Mouse (Mus musculus): ENCODE data around the gene Klf13.

The Klf13 gene

GRCm38 (mm10) chr7:63949176-63949575 is 10.5 kb upstream of the Klf13 start:
- no peak for DNase-seq (ENCODE audit: low read depth, low spot score)

- no peak for DNase-seq (ENCODE audit: low read depth, low spot score)
Measured at GRCm38 (mm10) chr7:63947514-63948487, 9.1 kb upstream of the Klf13 start.

GRCm38 (mm10) chr7:63943946-63944345 is 5.2 kb upstream of the Klf13 start:
- no peak for DNase-seq (ENCODE audit: low read depth, low spot score)

GRCm38 (mm10) chr7:63941501-63941900 is 2.8 kb upstream of the Klf13 start:
- no peak for DNase-seq (ENCODE audit: low read depth, low spot score)

- no peak for DNase-seq (ENCODE audit: low read depth, low spot score)
Measured at GRCm38 (mm10) chr7:63941050-63941449, 2.3 kb upstream of the Klf13 start.

GRCm38 (mm10) chr7:63940321-63940720 is 1.6 kb upstream of the Klf13 start:
- no peak for DNase-seq (ENCODE audit: low read depth, low spot score)

GRCm38 (mm10) chr7:63939397-63939951 is 759 bp upstream of the Klf13 start:
- DNase-seq (ENCODE audit: low read depth, low spot score): no peak

GRCm38 (mm10) chr7:63938066-63938913 is 425 bp downstream of the Klf13 start:
- DNase-seq (ENCODE audit: low read depth, low spot score): no peak

- DNase-seq (ENCODE audit: low read depth, low spot score): no peak
Measured at GRCm38 (mm10) chr7:63937236-63938065, 1.3 kb downstream of the Klf13 start.

- DNase-seq (ENCODE audit: low read depth, low spot score): no peak
Measured at GRCm38 (mm10) chr7:63936986-63937235, 1.8 kb downstream of the Klf13 start.

GRCm38 (mm10) chr7:63936188-63936985 is 2.3 kb downstream of the Klf13 start:
- DNase-seq (ENCODE audit: low read depth, low spot score): no peak

- no peak for DNase-seq (ENCODE audit: low read depth, low spot score)
Measured at GRCm38 (mm10) chr7:63935809-63936187, 2.9 kb downstream of the Klf13 start.

GRCm38 (mm10) chr7:63934530-63934929 is 4.2 kb downstream of the Klf13 start:
- no peak for DNase-seq (ENCODE audit: low read depth, low spot score)

- DNase-seq (ENCODE audit: low read depth, low spot score): no peak
Measured at GRCm38 (mm10) chr7:63933905-63934304, 4.8 kb downstream of the Klf13 start.

GRCm38 (mm10) chr7:63932461-63932860 is 6.3 kb downstream of the Klf13 start:
- no peak for DNase-seq (ENCODE audit: low read depth, low spot score)

- no peak for DNase-seq (ENCODE audit: low read depth, low spot score)
Measured at GRCm38 (mm10) chr7:63930766-63931165, 7.9 kb downstream of the Klf13 start.

- DNase-seq (ENCODE audit: low read depth, low spot score): no peak
Measured at GRCm38 (mm10) chr7:63930132-63930531, 8.6 kb downstream of the Klf13 start.

- no peak for DNase-seq (ENCODE audit: low read depth, low spot score)
Measured at GRCm38 (mm10) chr7:63929080-63929479, 9.6 kb downstream of the Klf13 start.

GRCm38 (mm10) chr7:63927121-63927520 is 11.6 kb downstream of the Klf13 start:
- no peak for DNase-seq (ENCODE audit: low read depth, low spot score)

- no peak for DNase-seq (ENCODE audit: low read depth, low spot score)
Measured at GRCm38 (mm10) chr7:63926492-63926891, 12.2 kb downstream of the Klf13 start.
